Mouse (Mus musculus) cerebellum, postnatal 36 days (tissue): ENCODE results near the gene Gmcl1.

Experiments
- DNase-seq, 2 experiments: peaks; one replicate each; pipeline ENCODE4 v3.0.0; 2021 to 2022; ENCODE audit warnings: mixed read lengths in 2 of 2

The Gmcl1 gene

DNA sequence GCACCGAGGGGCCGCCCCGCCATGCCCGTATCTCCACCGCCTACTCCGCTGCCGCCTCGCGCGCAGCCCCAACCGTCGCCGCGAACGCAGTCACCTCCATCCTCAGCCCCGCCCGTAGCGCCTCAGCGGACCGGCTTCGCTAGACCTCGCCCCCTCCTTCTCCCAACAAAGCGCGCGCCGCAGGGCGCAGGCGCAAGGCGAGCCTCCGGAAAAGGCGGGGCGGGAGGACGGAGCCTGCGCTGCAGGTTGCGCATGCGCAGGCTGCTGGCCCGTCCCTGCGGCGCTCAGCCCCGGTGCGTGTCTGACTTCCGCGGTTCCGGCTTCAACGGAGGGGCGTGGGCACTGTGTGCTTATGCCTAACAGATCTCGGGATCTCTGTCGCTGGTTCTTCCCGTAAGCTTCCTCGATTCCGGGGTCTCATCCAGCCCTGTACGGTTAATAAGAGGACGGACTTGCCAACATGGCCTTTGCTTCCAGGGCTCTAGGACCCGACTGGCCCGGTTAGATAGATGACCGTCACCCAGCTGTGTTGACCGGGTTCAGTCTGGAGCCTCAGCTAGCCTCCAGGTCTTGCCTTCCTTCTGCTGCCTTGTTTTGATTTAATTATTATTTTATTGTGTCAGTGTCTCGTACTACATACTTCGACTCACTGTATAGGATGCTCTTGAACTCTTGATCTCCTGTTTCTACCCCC lies at the start of gene Gmcl1:
Gene Gmcl1, minus strand, starts transcription at position 201 of the 694 bp plus-strand sequence.
- peak; percentile 90 to 95 for DNase-seq

DNA sequence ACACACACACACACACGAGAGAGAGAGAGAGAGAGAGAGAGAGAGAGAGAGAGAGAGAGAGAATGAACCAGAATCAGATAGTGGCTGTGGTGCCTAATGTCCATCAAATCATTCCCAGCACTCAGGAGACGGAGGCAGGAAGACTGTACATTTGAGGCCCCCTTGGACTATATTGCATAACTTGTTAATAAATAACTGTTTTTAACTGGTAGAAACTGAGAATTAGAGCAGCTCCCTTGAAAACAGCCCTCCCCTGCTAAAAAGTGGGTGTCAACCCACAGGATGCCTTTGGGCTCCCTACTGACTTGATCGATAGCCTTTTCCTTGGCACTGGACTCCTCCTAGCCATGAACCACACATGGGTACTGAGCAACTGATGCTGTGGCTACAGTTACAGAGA lies 49.2 kb upstream of the Gmcl1 start:
- no peak for DNase-seq

GRCm38 (mm10) chr6:86781361-86781957 lies 48.3 kb upstream of the Gmcl1 start:
- DNase-seq = no peak

DNA sequence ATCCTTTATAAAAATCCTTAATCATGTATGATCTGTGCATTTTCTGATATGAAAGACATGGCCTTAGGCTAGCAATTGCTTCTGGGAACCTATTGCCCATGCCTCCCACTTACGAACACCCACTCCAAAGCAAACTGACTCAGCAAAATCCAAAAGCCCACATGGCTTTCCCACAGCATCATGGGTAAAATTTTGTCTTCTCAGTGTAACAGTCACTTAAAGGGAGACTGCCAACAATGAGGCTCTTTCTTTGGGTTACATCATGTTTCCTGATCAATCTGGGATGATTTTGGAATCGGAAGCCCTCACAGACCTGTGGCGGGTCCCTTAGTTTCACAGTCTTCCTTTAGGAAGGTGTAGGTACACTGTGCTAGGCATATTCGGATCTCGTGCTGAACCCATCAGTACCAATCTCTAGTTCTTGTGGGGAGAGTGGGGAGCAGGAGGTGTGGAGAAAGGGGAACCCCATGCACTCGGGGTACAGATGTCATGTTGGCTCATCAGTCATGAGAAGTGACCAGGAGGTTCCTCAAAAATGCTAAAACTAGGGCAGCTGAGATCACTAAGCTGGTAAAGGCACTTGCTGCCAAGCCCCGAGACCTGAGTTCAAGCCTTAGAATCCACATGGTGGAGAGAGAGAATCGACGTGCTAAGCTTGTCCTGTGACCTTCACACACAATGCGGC lies 45.9 kb upstream of the Gmcl1 start:
- no peak for DNase-seq

DNA sequence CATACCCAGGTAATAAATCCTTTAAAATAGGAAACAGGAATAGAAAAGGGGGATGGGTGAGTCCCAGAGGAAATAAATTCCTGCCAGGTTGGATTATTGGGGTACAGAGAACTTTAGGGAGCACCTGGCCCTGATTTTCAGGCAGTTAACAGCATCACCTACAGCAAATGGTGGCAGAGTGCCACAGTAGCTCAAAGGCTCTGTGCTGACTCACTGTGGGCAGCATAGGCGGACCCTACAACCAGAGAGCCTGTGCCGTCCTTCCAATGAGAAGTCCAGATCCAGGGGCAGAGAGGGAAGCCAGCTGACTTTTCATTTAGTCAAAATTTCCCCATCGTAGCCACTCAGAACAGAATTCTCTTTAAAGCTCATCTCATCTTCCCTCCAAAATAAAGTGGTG lies 44.0 kb upstream of the Gmcl1 start:
- DNase-seq = no peak

GRCm38 (mm10) chr6:86776706-86777071 lies 43.5 kb upstream of the Gmcl1 start:
- DNase-seq = no peak

- DNase-seq = no peak
Measured at GRCm38 (mm10) chr6:86776001-86776705, 43.0 kb upstream of the Gmcl1 start.

GRCm38 (mm10) chr6:86774937-86775336 lies 41.8 kb upstream of the Gmcl1 start:
- DNase-seq = no peak

DNA sequence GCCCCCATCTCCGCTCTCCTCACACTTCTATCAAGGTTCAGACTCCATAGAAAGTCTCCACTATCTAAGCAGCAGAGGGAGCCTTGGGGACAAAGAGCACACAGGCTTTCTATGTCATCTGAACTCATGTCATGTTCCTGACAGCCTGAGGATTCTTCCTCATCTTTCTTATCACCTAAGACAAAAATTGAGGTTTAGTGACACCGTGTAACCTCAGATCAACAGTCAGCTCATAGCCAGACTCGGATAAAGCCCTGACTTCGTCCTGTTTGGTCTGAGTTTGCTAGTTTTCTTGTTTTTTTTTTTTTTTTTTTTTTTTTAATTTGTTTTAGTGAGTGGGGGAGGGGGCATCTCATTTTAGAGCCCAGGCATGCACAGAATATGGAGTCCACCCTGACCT lies 40.6 kb upstream of the Gmcl1 start:
- DNase-seq = no peak

DNA sequence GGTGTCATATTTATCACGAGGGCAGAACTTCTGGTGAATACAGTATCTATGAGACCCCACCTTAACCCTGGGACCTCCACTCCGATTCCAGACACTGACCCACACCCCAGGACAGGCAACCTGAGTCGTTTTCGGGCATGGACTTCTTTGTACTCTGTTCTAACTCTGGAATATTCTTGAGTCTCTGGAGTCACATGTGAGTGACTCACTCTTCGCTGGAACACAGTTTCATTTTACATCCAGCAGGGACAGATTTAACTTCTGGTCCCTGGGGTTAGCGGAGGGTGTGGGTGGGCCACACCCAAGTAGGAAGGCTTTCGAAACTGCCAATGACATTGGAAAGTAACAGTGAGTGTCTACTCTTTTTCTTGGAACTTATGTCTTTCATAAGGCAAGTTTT lies 39.4 kb upstream of the Gmcl1 start:
- no peak for DNase-seq

DNA sequence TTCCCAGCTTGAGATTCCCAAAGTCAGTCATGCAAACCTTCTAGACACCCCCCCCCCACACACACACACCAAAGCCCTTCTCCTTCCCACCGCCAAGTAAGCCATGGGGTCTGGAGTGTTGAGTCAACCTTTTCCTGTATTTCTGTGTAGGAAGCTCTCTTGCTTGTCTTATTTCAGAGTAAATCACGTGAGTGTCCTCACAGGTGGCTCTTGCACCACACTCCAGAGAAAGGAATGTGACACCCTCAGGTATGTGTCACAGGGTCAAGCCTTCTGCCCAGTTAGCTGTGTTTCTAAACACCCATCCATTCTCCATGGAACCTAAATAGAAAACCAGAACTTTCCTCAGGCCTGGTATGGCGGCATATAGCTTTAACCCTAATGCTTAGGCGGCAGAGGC lies 35.8 kb upstream of the Gmcl1 start:
- DNase-seq = no peak

DNA sequence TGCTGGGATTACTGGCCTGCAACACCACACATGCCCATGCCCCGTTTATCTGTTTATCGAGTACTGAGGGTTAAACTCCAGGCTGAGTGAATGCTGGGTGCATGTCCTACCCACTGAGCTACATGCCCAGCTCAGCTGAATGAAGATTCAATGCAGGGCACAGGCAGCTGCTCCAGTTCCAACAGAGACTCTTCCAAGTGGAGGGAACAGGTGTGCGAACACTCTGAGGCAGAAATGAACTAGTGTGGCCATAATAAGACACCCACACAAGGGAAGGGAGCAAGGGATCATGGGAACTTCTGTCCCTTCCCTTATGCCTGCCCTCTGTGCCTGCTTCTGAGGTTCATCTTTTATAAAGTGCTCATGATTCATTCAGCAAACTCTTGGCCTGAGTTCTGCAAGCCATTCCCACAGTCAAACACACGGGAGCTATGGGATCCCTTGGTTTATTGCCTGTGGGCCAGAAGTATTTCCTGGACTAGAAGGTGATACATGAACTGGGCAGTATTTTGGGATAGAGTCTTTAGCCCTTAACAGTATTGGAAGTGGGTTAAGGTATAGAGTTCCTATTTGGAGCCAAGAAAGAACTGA lies 35.1 kb upstream of the Gmcl1 start:
- no peak for DNase-seq

- no peak for DNase-seq
Measured at GRCm38 (mm10) chr6:86767465-86767864, 34.3 kb upstream of the Gmcl1 start.

GRCm38 (mm10) chr6:86765637-86766059 lies 32.5 kb upstream of the Gmcl1 start:
- no peak for DNase-seq

GRCm38 (mm10) chr6:86754105-86754863 lies 21.1 kb upstream of the Gmcl1 start:
- no peak for DNase-seq

GRCm38 (mm10) chr6:86752843-86753485 lies 19.8 kb upstream of the Gmcl1 start:
- no peak for DNase-seq

- no peak for DNase-seq
Measured at GRCm38 (mm10) chr6:86750961-86751360, 17.8 kb upstream of the Gmcl1 start.

- DNase-seq = no peak
Measured at GRCm38 (mm10) chr6:86749817-86750216, 16.6 kb upstream of the Gmcl1 start.

DNA sequence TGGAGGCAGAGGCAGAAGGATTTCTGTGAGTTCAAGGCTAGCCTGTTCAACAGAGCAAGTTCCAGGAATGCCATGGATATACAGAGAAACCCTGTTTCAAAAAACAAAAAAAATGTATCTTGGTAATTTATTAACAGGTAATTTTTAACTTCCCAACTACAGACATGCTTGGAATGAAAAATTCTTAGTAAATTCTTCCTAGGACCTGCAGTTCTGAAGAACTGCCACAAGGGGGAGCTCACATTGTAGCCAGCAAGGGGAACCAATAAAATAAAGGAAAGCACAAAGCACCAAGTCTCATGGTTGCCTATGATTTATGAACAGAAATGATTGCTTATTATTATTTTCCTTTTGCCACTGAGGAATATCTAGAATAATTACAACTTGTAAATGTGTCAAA lies 14.0 kb upstream of the Gmcl1 start:
- peak; percentile 34 to 57 for DNase-seq

- DNase-seq = no peak
Measured at GRCm38 (mm10) chr6:86740652-86741051, 7.5 kb upstream of the Gmcl1 start.

DNA sequence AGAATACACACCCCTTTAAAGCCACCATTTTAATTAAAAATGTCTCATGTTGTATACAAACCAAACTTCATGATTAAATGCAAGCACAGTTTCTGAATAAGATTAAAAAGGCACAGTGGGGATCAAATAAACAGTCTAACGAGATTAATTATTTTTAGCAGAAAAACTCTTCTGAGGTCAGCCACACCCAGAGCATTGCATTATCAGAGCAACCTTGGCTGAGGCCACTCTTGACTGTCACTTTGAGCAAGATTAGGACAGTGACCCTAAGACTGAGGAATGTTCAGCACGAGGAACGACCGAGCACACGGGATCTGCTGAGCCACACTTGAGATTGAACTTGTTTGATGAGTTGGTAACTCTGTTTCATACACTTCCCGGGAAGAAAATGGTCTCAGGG lies 3.6 kb upstream of the Gmcl1 start:
- no peak for DNase-seq

- DNase-seq = no peak
Measured at GRCm38 (mm10) chr6:86736313-86736712, 3.1 kb upstream of the Gmcl1 start.
